Mouse (Mus musculus) right cerebral cortex, postnatal 25 days (tissue): ENCODE measurements at regions not wholly inside any gene's neighbourhood (a gene's known extent, or its start where the extent isn't known, plus 50 kb on each side); places are given as distances from the start of the nearest gene placed in this dataset.

Experiments
- DNase-seq: peaks from one replicate; pipeline ENCODE4 v3.0.0; 2022

DNA sequence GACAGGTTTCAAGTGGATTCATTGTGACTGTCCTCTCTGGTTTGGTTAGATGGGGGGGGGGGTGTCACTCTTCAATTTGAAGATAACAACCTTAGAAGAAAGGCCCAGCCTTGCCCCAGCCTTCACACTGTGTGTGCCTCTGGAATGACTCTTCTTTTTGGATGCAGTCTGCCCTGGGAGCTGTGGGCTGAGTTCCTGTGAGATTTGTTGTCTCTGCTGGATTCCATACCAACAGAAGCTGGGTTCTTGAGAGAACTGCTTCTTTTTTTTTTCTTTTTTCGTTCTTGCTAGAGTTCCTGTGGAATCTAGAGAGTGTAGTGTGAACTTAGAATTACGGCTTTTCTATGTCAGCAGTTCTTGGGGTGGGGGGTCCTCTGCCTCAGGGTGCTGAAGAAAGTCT lies 200.9 kb downstream of the Enc1 start:
- no peak for DNase-seq

DNA sequence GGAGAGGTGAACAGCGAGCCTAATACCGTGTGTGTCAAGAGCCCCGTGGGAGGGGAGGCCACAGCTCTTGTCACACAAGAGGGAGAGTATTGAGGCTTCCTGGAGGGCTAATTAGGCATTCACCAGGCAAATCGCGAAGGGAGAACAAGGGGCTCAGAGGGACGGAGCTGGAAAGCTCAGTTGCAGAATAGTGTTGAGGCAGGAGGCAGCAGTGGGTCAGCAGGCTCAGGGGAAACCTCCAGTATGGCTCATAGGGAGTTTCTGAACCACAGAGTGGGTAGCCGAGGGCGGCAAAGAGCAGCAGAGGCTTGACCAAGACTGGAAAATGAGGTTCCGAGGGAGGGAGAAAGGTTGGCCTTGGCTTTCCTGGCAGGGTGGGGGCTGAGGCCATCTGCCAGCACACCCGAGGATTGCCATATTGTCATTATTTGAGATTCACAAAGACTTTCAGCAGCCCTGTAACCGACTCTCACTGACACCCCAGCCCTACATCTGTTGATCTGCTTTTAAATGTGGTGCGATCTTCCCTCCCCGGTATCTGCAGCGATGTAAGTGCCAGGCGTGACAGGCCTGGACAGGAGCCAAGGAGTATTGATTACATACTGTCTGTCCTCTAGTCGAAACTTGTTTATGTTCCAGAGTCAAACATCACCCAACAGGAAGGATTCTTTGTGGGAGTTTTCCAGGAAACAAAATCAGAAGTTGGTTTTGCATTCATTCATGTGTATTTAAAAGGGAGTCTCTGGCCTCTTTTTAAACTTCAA lies 198.5 kb downstream of the Enc1 start:
- DNase-seq, result no peak

DNA sequence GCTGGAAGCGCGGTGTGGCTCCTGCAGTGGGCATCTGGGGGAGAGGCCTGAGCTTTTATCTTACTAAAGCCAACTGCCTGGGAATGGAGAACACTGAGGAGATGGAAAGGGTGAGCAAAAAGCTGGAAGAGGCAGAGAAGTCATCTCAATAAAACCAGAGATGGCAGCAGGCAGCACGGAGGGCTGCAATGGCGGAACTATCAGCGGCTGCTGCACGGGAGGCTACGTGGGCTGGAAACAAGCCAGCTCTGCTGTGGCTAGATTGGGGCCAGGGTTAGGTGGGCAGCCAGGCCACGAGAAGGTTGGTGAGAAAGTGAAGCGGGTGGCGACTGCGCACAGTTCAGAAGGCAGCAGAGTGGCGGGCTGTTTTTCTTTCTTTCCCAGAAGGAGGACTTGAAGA lies 197.8 kb downstream of the Enc1 start:
- DNase-seq, result no peak

DNA sequence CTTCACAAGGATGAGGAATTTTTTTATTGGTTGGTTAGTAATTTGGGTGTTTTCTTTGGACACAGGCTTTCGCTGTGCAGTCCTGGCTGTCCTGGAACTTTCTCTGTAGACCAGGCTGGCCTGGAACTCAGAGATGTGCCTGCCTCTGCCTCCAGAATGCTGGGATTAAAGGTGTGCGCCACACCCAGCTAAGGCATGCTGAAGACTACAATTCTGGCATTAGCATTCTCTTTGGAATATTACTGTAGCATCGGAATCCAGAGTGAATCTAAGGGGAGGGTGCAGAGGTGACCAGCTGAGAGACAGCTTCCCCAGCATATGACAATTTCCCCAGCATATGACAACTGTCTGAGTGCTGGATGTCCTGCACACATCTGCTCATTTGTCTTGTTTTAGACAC lies 197.4 kb downstream of the Enc1 start:
- no peak for DNase-seq

DNA sequence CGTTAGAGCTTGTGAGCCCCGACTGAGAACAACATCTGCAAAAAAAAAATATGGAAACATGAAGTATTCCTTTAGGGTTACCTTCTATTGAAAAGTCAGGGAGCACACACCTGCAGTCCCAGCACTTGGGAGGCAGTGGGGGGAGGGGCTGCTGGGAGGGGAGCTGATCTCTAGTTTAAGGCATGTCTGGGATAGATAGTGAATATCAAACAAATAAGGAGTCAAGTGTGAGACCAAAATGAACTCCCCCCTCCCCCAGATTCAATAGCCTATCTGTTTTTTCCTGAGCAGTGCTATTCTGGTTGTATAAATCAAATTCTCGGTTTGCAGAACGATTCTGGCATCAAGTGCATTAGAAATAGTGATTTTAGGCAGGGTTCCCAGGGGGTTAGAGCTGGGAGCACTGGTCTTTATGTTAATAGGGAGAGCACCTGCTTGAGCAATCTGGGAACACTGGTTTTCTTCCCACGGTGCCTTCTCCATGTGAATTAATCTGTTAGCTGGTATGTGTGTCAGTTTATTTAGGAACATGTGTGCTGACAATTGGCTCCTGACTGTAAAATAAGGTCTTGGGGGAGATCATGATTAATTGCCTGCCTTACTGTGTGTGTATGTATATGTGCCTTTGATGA lies 195.9 kb downstream of the Enc1 start:
- DNase-seq, result no peak

DNA sequence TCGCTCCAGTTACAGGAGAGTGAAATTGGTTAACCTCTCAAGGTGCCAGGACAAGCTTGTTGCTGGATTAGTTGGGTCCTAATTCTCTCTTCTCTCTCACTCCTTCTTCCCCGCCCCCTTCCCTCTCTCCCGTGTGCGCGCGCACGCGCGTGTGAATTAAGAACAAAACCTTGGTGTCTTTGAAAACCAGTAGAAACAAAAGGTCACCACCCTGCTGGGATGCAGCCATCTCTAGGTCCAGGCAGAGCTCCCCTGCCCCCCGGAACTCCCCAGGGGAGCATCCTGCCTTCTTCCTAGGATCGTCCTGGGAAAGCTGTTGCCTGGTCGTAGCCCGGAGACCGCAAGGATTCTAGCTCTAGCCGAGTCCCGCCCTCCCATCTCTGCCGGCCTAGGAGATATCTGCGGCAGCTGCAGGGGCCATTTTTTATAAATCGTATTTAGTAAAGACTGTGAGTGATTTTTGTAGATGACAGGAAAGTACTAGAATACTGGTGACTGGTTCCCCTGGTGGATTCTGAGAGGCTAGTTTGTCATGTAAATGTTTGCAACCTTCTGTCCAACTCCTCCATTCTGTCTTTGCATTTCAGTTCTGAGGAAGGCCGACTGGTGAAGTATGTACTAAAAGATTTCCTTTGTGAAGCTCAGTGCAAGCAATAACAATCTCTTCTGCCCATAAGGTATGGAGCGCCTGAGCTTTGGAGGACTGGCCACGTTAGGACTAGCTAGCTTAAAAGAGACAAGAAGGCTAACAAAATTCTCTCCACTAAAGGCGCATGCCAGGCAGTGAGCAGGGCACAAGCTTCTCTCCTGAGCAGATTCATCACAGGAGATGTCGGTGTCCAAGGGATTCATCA lies 195.2 kb downstream of the Enc1 start:
- no peak for DNase-seq

DNA sequence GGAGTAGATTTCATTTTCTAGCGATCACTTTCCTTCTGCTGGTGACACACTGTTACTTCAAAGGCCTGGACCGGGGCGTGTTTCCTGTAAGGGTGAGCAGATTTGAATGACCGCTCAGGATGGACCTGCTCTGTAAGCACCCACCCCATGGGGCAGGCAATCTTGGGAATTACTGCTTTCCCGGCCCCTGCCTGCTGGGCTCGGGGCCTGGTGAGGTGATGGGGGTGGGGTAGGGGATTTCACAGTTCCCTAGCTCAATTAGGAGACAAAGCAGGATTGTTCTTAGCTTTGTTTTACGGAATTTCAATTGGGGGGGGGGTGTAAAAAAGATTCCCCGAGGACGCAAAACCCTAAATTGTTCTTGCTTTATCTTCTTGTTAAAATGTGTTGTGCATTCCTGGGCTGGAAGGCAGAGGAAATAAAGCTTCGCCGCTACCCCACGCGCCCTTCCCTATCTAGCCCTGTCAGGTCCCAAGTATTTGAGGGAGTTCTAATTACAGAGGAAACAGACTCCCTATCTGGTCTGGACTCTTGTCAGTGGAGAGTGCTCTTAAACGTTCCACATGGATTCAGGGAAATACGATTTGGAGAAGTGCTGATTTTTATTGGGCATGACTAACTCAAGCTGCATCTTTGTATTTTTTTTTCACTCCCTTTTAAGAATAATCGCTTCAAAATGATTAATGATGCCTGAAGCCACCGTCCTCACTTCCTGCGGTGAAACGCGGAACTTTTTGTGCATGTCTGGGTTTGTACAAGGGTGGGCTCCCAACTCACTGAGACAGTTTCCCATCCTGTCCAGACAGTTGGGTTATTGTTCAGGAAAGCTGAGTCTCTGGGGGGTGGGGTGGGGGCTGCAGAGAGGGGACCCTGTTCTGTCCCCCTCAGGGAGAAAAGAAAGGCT lies 194.3 kb downstream of the Enc1 start:
- no peak for DNase-seq

DNA sequence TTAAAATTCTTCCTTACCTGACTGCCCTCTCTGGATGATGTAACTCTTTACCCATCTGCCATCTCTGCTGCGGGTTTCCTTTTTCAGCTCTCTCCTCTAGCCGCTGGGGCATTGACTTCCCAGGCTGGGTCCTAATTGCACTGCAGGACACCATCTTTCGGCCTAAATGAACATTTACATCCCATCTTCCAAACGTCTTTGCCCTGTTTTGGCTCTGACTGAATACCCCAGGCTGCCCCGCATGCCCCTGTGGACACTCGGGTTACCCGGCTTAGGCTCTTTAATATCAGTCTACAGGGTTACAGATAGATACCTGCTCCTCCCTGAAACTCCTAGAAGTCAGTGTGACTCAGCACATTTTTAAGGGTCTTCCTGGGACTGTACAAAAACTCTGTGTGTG lies 193.3 kb downstream of the Enc1 start:
- no peak for DNase-seq

DNA sequence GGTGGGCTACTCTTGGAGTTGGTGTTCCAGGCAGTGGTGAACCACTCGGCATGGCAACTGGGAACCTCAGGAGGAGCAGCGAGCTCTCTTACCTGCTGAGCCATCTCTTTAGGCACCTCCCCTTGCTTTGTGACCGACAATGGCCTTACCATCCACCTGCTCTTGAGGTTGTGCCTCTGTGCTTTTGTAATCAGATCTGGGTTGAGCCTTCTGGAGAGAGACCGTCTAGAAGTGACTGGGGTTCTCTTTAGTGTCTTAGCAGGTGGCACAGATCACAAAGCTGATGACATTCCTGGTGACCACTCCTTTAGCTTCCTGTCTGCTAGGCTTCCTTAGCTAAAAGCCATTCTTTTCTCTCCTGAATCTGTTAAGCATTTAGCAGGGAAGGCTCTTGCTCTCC lies 191.7 kb downstream of the Enc1 start:
- no peak for DNase-seq

DNA sequence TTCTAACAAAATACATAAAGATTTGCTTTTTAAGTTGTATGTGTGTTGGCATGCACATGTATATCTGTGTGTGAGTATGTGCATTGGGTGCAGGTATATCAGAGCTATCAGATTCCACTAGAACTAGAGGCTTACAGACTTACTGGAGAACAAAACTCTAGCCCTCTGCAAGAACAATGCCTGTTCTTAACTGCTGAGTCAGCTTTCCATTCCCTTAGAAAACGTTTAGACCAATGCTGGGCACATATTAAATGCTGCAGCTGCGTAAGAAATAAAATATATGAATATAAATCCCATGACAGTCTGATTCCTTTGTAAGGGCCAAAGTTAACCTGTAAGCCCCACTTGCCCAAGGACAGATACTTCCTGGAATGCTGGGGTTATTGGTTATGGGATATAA lies 190.0 kb downstream of the Enc1 start:
- no peak for DNase-seq

DNA sequence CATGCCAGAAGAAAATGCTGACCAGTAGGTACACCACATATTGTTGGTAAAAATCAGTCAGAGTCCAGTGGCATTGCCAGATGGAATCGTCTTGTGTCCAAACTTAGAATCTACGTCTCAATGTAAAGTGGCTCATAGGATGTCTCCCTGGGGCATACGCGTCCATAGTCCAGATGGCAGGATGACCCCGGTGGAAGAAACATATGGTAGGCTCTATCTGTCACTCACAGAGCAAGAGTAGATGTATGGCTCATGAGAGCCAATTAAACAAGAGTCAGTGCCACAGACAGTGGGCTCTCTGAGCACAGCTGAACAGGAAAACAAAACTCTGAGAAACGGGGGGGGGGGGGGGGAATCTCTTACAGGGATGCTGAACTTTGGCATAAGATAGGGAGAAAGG lies 187.3 kb downstream of the Enc1 start:
- DNase-seq, result no peak

DNA sequence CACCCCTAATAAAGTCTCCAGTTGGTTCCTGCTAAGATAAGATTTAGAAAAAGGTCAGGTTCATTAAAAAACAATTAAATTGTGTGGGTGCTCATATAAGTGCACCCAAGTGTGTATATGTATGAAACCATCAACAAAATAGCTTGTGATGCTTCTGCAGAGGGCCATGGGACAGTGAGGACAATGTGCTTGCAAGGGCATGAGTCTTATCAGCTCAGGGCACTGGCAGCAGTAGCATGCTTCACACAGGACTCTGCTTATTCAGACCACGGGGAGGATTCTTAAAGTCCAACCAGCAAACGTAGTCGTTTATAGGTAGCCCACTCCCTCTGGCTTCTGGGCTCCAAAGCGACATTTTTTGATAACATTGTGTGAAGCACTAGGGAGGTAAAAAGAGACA lies 186.6 kb downstream of the Enc1 start:
- DNase-seq, result no peak

DNA sequence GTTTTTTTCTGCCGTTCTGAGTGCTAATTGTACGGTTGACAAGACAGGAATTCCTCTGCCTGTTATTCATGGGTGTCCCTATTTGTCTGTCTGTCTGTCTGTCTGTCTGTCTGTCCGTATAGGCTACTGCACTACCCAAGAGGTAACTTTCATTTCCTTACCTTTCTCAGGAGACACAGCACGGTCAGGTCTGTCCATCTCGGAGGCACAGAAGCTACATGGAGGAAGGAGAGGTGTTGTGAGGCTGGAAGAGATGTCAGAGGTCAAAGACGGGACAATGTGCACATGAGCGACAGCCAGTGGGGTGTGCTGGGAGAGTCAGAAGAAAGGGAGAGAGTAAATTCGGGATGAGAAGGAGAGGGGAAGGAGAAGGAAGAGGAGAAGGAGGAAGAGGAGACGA lies 184.8 kb downstream of the Enc1 start:
- no peak for DNase-seq

DNA sequence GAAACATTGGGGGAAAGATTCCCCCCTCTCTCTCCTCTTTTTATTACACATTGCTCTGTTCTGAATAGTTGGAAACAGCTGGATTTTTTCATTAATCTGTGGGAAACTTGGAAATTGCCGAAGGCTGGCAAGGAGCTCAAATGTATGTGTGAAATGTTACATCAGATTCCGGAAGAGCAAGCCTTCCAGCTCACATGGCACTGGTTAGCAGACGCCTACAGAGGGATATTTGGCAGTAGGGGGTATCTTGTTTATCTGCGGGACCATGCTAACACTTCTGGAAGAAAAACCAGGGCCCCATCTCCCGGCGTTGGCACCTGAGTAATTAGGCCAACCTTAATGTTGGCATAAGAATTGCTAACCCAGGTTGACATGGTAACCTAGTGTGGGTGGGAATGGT lies 183.0 kb downstream of the Enc1 start:
- no peak for DNase-seq

DNA sequence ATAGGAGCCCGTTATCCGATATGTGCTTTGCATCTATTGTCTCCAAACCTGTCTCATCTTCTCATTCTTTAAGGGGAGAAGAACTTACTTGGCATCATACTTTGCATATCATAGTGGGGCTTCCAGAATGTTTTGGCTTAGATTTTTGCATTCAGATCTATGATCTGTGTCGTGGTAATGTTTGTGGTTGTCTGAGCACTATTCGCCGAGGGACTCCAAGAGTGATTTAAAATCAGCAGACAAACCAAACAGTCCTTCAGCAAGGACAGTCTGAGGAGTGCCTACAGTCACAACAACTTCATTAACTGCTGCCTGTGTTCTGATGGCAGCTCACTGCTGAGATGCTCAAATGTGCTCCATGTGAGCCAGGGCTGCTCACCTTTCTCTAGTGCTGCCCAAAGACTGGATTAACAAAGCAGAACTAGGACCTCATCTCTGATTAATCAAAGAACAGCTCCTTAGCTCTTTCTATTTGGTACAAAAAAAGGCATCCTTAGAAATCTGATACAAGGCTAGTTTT lies 182.5 kb downstream of the Enc1 start:
- no peak for DNase-seq

DNA sequence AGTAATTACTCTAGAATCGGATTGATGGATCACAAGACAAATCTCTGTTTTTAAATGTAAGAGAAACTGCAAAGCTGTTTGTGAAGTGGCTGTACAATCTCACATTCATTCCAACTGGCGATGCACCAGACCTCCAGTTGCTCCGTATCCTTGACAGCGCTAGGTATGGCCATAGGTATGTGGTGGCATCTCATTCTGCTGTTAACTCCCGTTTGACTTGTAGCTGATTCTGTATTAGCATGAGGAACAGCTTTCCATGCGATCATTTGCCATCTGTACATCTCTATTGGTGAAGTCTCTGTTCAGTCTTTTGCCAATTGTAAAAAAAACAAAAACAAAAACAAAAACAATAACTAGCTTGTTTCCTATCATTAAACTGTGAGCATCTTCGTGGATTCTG lies 182.0 kb downstream of the Enc1 start:
- DNase-seq, result no peak

DNA sequence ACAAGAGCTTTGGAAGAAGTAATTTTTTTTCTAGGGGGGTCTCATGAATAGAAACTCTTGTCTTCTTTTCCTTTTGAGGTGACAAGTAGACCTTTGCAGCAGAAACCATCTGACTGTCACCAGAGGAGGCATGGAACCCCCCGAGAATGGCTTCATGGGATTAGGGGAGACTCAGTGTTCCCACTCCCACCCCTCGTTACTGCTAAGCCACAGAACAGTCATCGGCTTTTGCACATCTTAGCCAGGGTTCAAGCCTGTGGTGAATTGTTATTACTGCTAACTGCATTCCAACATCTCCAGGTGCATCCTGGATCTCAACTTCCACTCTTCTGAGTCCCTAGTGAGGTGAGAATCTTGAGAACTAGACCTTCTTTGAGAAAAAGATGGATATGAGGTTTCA lies 180.9 kb downstream of the Enc1 start:
- no peak for DNase-seq

DNA sequence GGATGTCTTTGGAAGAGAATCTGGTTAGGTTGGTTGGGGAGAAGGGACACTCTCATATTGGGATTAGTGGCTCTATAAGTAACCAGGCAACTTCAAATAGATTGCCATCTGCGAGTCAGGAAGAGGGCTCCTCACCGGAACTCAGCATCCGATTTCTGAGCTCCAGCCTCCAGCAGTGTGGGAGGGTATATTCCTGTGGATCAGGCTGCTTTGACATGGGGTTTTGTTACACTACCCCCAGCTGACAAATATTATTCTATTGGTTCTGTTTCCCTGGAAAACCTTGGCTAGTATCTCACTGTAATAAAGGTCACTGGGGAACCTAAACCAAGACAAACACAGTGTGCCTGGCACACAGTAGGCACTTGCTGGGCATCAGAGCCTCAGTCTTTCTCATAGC lies 179.9 kb downstream of the Enc1 start:
- no peak for DNase-seq

DNA sequence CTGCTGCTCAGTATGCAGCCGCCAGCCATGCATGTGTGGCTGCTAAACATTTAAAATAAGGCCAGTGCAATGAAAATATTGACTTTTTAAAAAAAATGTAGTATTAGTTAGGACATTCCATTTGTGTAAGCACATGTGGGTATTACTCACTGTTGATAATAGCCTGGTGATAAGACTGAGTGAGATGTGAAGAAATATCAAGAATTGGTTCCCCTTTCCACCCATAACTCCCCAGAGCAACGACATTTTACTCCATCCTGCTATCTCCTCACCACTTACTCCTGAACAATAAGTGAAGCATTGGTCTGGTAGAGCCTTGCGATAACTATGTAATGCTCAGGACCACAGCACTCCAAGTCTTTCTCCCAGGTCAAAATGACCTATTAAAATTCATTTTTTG lies 178.2 kb downstream of the Enc1 start:
- no peak for DNase-seq

DNA sequence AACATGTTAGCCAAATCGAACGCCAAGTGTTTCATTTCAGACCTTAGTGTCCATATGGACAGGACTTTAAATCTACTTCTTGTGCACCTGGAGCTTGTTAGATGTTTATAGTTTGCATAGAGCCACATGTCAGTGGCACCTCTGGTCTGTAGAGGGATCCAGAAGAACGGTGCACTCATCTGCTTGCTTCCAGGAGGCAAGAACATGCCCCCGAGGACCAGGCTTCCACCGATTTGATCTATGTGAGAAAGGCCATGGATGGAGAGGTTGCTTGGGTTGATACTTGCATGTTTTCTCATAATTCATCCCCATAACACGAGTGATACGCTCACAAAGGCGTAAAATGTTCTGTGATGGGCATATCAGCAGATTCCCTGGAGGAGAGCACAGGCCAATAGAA lies 177.8 kb downstream of the Enc1 start:
- DNase-seq, result no peak

DNA sequence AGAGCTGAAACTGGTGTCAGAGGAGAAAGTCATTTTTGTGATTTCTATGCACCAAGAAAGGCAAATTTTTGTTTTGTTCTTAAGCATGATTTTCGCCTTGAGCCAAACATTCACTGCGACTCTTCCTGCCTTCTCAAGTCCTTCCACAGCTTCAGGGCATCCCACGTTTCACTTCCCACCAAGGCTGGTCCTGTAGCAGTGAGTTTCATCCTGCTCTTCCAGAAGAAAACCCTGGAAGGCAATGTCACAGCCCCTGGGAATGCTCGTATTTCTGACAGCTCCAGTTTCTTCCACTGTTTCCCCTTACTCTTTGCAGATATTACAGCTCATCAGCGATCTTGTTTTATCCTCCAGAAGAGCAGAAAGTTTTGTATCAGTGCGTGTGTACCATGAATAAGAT lies 177.2 kb downstream of the Enc1 start:
- DNase-seq, result no peak

DNA sequence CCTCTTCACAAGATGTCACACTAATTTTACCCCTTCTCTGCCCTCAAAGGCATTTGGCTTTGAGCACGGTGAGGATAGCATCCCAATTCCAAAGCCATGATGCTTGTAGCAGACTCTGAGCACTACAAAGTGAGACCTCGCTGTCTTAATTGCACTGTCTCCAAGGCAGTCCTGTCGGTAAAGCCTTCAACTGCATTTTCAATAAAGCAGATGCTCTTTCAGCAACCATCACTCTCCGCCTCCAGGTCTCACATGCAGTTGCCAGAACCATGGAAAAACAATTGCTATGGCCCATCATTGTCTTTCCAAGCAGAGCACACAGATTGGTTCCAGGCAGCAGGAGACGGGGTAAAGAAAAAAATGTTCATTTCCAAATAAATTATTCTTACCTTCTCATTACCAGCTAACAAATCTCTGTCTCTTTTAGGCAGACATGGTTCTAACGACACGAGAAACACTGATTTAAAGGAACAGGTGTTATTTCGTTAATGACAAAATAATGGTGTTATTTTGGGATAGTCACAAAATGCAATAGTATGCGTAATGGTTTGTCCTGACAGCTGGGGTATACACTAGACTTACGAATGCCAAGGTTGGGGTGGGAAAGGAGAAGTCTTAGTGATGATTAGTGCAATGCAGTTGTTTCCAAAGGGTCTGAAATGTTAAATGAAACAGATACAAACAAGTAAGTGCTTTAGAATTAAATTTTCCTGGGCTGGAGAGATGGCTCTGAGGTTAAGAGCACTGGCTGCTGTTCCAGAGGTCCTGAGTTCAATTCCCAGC lies 175.2 kb downstream of the Enc1 start:
- DNase-seq, result no peak
